Mouse (Mus musculus) cortical plate, adult 2 months (tissue): ENCODE measurements around the gene Scn3b.

Source experiments
- CTCF ChIP-seq: fragments of 200-500 bp; IDR thresholded peaks from 2 replicates; pipeline ENCODE4 v1.5.1; 2011; ENCODE audit warnings: mild to moderate bottlenecking, control low read depth, low read length; ENCODE audit not compliant: insufficient read depth; ENCODE audit errors: extremely low read depth
- POLR2A ChIP-seq: fragments of 200-500 bp; IDR thresholded peaks from 2 replicates; pipeline ENCODE4 v1.6.1; 2011; ENCODE audit warnings: mild to moderate bottlenecking, low read length, control low read depth; ENCODE audit not compliant: insufficient read depth; ENCODE audit errors: extremely low read depth

DNA sequence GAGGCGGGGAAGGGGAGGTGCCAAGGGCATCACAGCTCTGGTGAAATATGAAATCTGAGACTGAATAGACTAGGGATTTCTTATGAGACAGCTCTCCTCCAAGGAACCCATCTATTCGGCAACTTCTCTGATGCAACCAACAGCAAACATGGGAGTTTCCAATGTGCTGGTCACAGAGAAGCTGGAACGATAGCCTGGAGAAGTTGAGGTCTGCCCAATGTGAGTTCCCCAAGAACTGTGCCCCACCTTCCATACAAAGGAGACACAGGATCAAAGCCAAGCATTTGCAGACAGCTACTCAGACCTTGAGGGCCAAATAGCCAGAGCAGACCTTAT is 52.6 kb downstream of the Scn3b start:
- TF ChIP-seq CTCF, result no peak
- TF ChIP-seq POLR2A, result no peak
